Mouse (Mus musculus) forebrain, postnatal 0 days (tissue): ENCODE data around the gene H2-D1. TPM values are rescaled to one million over a fixed set of nuclear protein-coding genes. Genes with fewer than 3 reads are reported as not detected.
A peak's percentile ranks its signal among the peaks of the same experiment; 100 is the strongest.
"Not testable (repeated sequence)": the region's sequence is repeated elsewhere in the genome, so short reads cannot be mapped to it uniquely, and the experiment has no call there.

Source experiments
- ATAC-seq: fragments of 200-750 bp; cut with Nextera tagmentation; 2 replicates; pipeline ENCODE4 v1.8.0; 2017; ENCODE audit warnings: mild to moderate bottlenecking, moderate library complexity
- DNase-seq: peaks from one replicate; pipeline ENCODE4 v3.0.0-alpha.2; 2015
- H3K27ac ChIP-seq: fragments of 300-500 bp; sonication (generic); 2 replicates; pipeline ENCODE4 v1.5.1; 2014; ENCODE audit warnings: low read depth, mild to moderate bottlenecking, antibody characterized with exemption, low read length, moderate library complexity, mixed read lengths
- H3K27me3 ChIP-seq: fragments of 300-500 bp; sonication (generic); 2 replicates; pipeline ENCODE4 v1.6.1; 2014; ENCODE audit warnings: mild to moderate bottlenecking, low read length, mixed read lengths; ENCODE audit not compliant: insufficient read depth
- H3K36me3 ChIP-seq: fragments of 300-500 bp; sonication (generic); 2 replicates; pipeline ENCODE4 v1.6.1; 2014; ENCODE audit warnings: mild to moderate bottlenecking, moderate library complexity; ENCODE audit not compliant: insufficient read depth
- H3K4me1 ChIP-seq: fragments of 300-500 bp; sonication (generic); 2 replicates; pipeline ENCODE4 v1.6.1; 2014; ENCODE audit warnings: antibody characterized with exemption; ENCODE audit not compliant: insufficient read depth
- H3K4me2 ChIP-seq: fragments of 300-500 bp; sonication (generic); 2 replicates; pipeline ENCODE4 v1.6.1; 2014; ENCODE audit warnings: low read depth, mild to moderate bottlenecking, moderate library complexity
- H3K4me3 ChIP-seq: fragments of 300-500 bp; sonication (generic); 2 replicates; pipeline ENCODE4 v1.5.1; 2014; ENCODE audit warnings: low read depth, low read length, mixed read lengths
- H3K9ac ChIP-seq: fragments of 300-500 bp; sonication (generic); 2 replicates; pipeline ENCODE4 v1.6.1; 2014; ENCODE audit warnings: mild to moderate bottlenecking
- H3K9me3 ChIP-seq: fragments of 300-500 bp; sonication (generic); 2 replicates; pipeline ENCODE4 v1.6.1; 2016; ENCODE audit warnings: low read length
- CTCF ChIP-seq: sonication (generic); IDR thresholded peaks from 2 replicates; pipeline ENCODE4 v1.5.1; 2016; ENCODE audit warnings: antibody characterized with exemption, control low read depth, low read depth
- WGBS: fragments of 180-500 bp; shearing (Covaris S2); extraction: QIAGEN DNeasy Blood & Tissue Kit; methylation state at CpG from one replicate; pipeline ENCODE4 v1.1.7; 2014; 5-methylcytosine and 5-hydroxymethylcytosine counted together
- polyA plus RNA-seq: library from polyadenylated mRNA; unstranded; fragments of >200 nt; fragmentation: Nextera tagmentation; extraction: Ambion mirVana; gene quantifications from 2 replicates; pipeline ENCODE4 v1.2.1, GENCODE M21; 2015
- total RNA-seq: library from RNA; depleted of rRNA; stranded (reverse); fragments of >200 nt; gene quantifications from 2 replicates; pipeline ENCODE4 v1.2.3, GENCODE M21; 2014

Gene H2-D1
- total and polyA plus RNA-seq, 2 experiments from 2014 or later, result 63.3 to 95.9 TPM

DNA sequence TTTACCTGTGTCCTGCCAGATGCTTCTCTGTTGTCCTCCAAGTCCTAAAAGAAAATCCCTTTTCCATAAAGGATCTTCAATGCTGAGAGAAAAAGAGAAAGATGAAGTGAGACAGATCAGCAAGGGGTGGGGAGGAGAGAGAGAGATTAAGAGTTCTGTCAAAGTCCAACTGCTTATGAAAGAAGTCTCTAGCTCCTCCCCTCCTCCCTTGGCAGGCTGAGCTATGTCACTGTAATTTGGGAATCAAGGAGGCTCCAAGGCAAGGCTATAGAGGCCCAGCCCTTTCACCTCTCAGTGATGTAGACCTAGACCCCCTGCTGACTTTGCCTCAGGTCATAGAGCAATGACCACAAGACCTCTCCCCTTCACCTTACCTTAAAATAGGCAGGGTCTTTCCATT, 22.9 kb downstream of the H2-D1 start:
- Histone ChIP-seq H3K4me3 (no peak overlapping the region), H3K4me2 (no peak overlapping the region), H3K27ac (no peak overlapping the region), H3K27me3 (no peaks in the 10 kb centered on the region), H3K36me3 (no peaks in the 10 kb centered on the region), H3K9ac (no peak overlapping the region), H3K9me3 (no peaks in the 10 kb centered on the region), H3K4me1 (no peaks in the 10 kb centered on the region)
- DNase-seq (no peak), ATAC-seq (no peak)
- TF ChIP-seq CTCF, result no peak

DNA sequence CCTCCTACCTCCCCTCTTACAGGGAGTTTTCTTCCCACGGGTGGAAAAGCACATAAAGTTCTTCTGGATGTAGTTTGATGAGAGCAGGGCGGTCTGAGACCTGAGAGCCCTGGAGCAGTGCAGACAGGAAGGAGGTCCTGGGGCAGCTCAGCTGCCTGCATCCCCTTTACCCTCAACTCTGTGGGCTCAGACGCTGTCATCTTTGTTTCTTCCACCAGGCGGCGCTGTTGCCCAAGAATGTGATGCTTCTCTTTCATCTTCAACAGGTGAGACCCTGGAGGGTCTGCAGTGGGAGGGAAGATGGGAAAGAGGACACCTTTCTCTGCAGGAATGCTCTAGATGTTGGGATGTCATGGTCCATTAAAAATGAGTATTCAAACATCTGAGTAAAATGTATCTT, 33.3 kb downstream of the H2-D1 start:
- H3K4me1 ChIP-seq, H3K36me3 ChIP-seq, H3K27me3 ChIP-seq, H3K4me3 ChIP-seq, H3K4me2 ChIP-seq, H3K9me3 ChIP-seq, H3K9ac ChIP-seq, H3K27ac ChIP-seq, ATAC-seq: not testable (repeated sequence)
- peak; percentile 80 for TF ChIP-seq CTCF
- peak; percentile 18 for DNase-seq
- WGBS, result 6% methylated on average over 5 of the region's 5 CpGs

DNA sequence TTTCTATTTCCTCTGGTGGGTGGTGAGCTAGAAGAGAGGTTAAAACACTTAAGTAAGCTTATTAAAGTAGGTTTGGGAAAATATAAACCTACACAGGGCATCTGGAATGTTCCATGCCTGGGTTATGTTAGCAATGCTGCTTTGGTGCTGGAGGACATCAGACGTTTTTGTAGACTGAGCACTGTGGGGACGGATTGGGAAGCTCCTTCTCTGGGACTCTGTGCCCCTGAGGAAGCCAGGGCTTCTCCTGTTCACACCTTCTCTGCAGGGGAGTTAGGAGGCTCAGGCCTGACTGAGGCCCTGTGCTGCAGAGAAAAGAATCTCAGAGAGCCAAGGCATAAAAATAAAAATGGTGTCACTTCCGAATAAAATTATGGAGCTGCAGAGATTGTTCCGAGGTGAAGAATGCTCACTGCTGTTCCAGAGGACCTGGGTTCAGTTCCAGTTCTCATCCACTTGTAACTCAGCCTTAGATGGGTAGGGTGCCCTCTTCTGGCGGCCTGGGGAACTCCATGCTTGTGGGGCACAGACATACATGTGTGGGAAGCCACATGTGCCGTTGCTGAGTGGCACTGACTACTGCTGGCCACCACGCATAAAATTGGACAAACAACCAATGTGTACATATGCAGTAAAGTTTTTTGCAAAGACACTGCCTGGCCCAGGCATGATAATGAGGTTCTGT, 37.9 kb downstream of the H2-D1 start:
- not testable (repeated sequence) for H3K27ac ChIP-seq, H3K4me2 ChIP-seq, H3K27me3 ChIP-seq, ATAC-seq, H3K9me3 ChIP-seq, H3K4me1 ChIP-seq, H3K36me3 ChIP-seq, H3K9ac ChIP-seq, H3K4me3 ChIP-seq, DNase-seq
- 88% methylated on average over 7 of the region's 7 CpGs for WGBS

DNA sequence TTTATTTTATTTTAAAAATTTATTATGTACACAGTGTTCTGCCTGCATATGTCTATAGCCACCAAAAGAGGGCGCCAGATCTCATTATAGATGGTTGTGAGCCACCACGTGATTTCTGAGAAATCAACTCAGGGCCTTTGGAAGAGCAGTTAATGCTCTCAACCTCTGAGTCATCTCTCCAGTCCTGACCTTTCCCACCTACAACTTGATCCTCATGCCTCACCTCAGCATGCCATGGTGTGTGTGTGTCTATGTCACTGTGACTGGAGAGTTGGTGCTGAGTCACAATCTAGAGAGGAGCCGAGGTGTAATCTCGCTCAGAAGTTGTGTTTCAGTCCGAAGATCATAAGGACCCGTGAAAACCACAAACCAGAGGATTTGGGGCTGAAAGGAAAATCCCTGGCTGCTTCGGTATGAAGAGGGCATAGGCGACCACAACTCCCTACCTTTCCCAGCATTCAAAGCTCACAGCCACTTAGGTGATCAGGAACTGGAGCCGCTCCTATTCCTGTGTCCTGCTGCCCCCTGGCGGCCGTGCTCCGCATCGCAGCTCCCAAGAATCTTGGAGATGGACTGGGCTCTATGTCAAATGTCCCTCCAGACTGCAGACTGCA, 39.2 kb downstream of the H2-D1 start:
- H3K36me3 ChIP-seq, result no peaks in the 10 kb centered on the region
- H3K9ac ChIP-seq, result no peak overlapping the region
- peak; percentile 88 for TF ChIP-seq CTCF
- no peak overlapping the region for H3K4me2 ChIP-seq
- H3K4me1 ChIP-seq, result no peaks in the 10 kb centered on the region
- no peak overlapping the region for H3K27ac ChIP-seq
- WGBS, result 25% methylated on average over 13 of the region's 13 CpGs
- DNase-seq (peak; percentile 70), ATAC-seq (no peak; the same call in 1 of the 2 replicates)
- no peaks in the 10 kb centered on the region for H3K27me3 ChIP-seq
- no peaks in the 10 kb centered on the region for H3K9me3 ChIP-seq
- no peak overlapping the region for H3K4me3 ChIP-seq

DNA sequence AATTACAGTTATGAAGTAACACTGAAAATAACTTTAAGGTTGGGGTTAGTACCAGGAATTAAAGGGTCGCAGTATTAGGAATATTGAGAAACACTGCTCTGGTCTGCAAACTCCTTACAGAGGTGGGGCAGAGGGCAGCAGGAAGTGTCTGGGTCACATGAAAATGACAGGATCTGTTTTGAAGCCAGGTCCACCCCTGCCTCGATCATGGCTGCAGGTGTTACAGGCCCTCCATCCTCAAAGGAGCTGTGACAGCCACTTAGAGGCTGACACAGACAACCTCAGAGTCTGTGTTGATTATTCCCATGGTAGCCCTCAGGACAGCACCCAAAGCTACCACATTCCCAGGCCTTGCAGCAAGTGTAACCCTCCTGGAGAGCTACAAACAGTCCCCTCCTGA, 40.7 kb downstream of the H2-D1 start:
- H3K27me3 ChIP-seq, result no peaks in the 10 kb centered on the region
- no peak for TF ChIP-seq CTCF
- no peaks in the 10 kb centered on the region for H3K9me3 ChIP-seq
- ATAC-seq, result no peak
- no peaks in the 10 kb centered on the region for H3K4me1 ChIP-seq
- no peak overlapping the region for H3K27ac ChIP-seq
- WGBS, result 82% methylated on average over 2 of the region's 2 CpGs
- no peak for DNase-seq
- H3K9ac ChIP-seq, result no peak overlapping the region
- no peaks in the 10 kb centered on the region for H3K36me3 ChIP-seq
- no peak overlapping the region for H3K4me3 ChIP-seq
- H3K4me2 ChIP-seq, result no peak overlapping the region

DNA sequence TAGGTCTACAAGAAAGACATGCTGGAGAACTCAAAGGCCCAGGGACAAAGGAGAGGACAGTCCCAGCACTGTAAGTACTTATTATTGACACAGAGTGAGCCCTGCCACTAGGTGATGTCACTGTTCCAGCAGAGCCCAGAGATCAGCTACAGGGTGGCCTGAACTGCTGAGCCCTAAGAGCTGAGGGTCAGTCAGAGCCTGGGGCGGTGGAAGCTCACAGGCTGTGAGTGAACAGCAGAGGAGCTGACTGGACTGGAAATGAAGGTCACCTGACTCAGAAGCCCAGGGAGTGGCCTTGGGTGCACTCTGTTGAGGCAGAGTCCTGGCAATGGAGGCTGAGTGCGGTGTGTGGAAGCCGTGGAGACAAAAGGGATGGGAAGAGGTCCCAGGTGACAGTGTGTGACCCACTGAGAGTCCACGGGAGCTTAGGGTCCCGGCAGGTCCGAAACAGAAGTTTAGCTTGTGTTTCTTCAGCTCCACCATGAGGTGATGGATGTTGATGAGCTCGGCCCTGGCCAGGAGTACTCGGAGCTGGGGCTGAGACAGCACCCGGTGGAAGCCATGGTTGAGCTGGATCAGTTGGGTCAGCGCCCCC, 41.3 kb downstream of the H2-D1 start:
- H3K9ac ChIP-seq, result no peak overlapping the region
- H3K27ac ChIP-seq, result no peak overlapping the region
- 89% methylated on average over 10 of the region's 10 CpGs for WGBS
- no peak for ATAC-seq
- no peak for TF ChIP-seq CTCF
- H3K27me3 ChIP-seq, result no peaks in the 10 kb centered on the region
- no peaks in the 10 kb centered on the region for H3K36me3 ChIP-seq
- H3K9me3 ChIP-seq, result no peaks in the 10 kb centered on the region
- H3K4me3 ChIP-seq, result no peak overlapping the region
- H3K4me2 ChIP-seq, result no peak overlapping the region
- H3K4me1 ChIP-seq, result no peaks in the 10 kb centered on the region
- DNase-seq, result no peak

DNA sequence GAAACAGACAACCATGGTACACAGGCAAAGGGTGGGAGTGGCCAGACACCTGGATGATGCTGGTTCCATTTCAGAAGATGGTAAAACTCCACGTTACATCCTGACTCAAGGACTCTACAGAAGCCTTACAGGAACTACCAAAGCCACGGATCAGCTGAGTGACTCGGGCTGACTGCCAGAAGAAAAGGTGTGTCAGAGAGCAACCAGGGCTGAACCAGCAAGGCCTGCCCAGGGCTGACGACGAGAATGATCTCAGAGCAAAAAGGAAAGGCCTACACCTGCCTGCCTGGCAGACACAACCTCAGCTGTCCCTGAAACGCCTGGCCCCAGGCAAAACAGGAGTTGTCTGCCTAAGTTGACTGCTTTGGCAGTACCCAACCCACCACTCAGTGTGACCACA, 41.9 kb downstream of the H2-D1 start:
- DNase-seq (no peak), ATAC-seq (no peak)
- no peak overlapping the region for H3K9ac ChIP-seq
- H3K4me3 ChIP-seq, result no peak overlapping the region
- H3K36me3 ChIP-seq, result no peaks in the 10 kb centered on the region
- no peak overlapping the region for H3K27ac ChIP-seq
- 79% methylated on average over 6 of the region's 6 CpGs for WGBS
- H3K27me3 ChIP-seq, result no peaks in the 10 kb centered on the region
- no peaks in the 10 kb centered on the region for H3K9me3 ChIP-seq
- TF ChIP-seq CTCF, result no peak
- no peak overlapping the region for H3K4me2 ChIP-seq
- H3K4me1 ChIP-seq, result no peaks in the 10 kb centered on the region

DNA sequence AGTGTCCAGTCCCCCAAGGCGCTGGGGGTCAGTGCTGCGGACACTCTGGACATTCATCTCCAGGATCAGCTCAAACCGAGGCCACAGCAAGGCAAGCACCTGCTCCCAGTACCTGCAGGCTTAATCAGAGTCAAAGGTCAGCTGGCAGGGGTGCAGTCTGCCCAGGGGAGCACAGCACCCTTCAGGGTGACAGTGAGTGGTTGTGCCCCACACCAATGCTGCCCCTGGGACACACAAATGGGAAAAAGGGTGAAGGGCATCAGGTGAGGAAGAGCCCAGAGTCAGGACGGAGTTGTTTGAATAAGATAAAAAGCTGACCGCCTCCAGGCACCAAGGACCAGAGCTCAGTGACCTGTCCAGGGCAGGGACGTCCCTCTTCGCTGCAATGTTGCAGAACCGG, 42.4 kb downstream of the H2-D1 start:
- not testable (repeated sequence) for ATAC-seq, H3K27ac ChIP-seq, H3K4me2 ChIP-seq, H3K4me1 ChIP-seq, H3K36me3 ChIP-seq, H3K9ac ChIP-seq, H3K4me3 ChIP-seq, H3K9me3 ChIP-seq, DNase-seq, H3K27me3 ChIP-seq
- WGBS, result 88% methylated on average over 8 of the region's 8 CpGs
